Mouse (Mus musculus): Measurements from ENCODE around the gene Tbc1d17.

- TF ChIP-seq CTCF (IDR thresholded peaks at IDR 0.05) (no peak; the same call in 1 of the 2 replicates), EP300 (IDR thresholded peaks at IDR 0.05) (no peak)
Measured at GRCm38 (mm10) chr7:44814952-44815553, 33.8 kb downstream of the Tbc1d17 start.

All from lung, postnatal 0 days (tissue).